Mouse (Mus musculus) stomach, embryonic 14.5 days (tissue): ENCODE measurements around the gene Myo15. TPM values are rescaled to one million over a fixed set of nuclear protein-coding genes. Genes with fewer than 3 reads are reported as not detected.

ENCODE experiments used
- ATAC-seq: fragments of 200-750 bp; cut with Nextera tagmentation; 2 replicates; pipeline ENCODE4 v1.8.0; 2017; ENCODE audit warnings: low read depth, moderate TSS enrichment; ENCODE audit not compliant: insufficient number of reproducible peaks, insufficient read depth, low FRiP score
- H3K27ac ChIP-seq: fragments of 300-500 bp; sonication (generic); 2 replicates; pipeline ENCODE4 v1.5.1; 2014; ENCODE audit warnings: mild to moderate bottlenecking, low read length, moderate library complexity, mixed read lengths
- H3K27me3 ChIP-seq: fragments of 300-500 bp; sonication (generic); 2 replicates; pipeline ENCODE4 v1.6.1; 2014; ENCODE audit warnings: low read length, control low read depth, mixed read lengths; ENCODE audit not compliant: control insufficient read depth, insufficient read depth
- H3K36me3 ChIP-seq: fragments of 300-500 bp; sonication (generic); 2 replicates; pipeline ENCODE4 v1.6.1; 2014; ENCODE audit warnings: mild to moderate bottlenecking, control low read depth, low read length, moderate library complexity, mixed read lengths; ENCODE audit not compliant: control insufficient read depth, insufficient read depth
- H3K4me1 ChIP-seq: fragments of 300-500 bp; sonication (generic); 2 replicates; pipeline ENCODE4 v1.6.1; 2014; ENCODE audit warnings: low read length, control low read depth, mixed read lengths; ENCODE audit not compliant: control insufficient read depth, insufficient read depth
- H3K4me2 ChIP-seq: fragments of 300-500 bp; sonication (generic); replicated peaks from 2 replicates; pipeline ENCODE4 v1.6.1; 2014; ENCODE audit warnings: low read depth, low read length, control low read depth
- H3K4me3 ChIP-seq: fragments of 300-500 bp; sonication (generic); 2 replicates; pipeline ENCODE4 v1.5.1; 2014; ENCODE audit warnings: low read depth, low read length, control low read depth
- H3K9ac ChIP-seq: fragments of 300-500 bp; sonication (generic); replicated peaks from 2 replicates; pipeline ENCODE4 v1.6.1; 2014; ENCODE audit warnings: low read depth, mild to moderate bottlenecking, control low read depth, low read length, moderate library complexity, mixed read lengths
- H3K9me3 ChIP-seq: fragments of 300-500 bp; sonication (generic); 2 replicates; pipeline ENCODE4 v1.6.1; 2016; ENCODE audit warnings: low read depth, low read length, control low read depth; ENCODE audit not compliant: control insufficient read depth
- WGBS: fragments of 180-500 bp; shearing (Covaris S2); extraction: QIAGEN DNeasy Blood & Tissue Kit; methylation state at CpG from one replicate; pipeline ENCODE4 v1.1.7; 2014; 5-methylcytosine and 5-hydroxymethylcytosine counted together
- polyA plus RNA-seq: library from polyadenylated mRNA; unstranded; fragments of >200 nt; fragmentation: Nextera tagmentation; extraction: Ambion mirVana; gene quantifications from 2 replicates; pipeline ENCODE4 v1.2.1, GENCODE M21; 2014

Gene Myo15
- polyA plus RNA-seq, 1 experiment from 2014 or later = 0.13 TPM

DNA sequence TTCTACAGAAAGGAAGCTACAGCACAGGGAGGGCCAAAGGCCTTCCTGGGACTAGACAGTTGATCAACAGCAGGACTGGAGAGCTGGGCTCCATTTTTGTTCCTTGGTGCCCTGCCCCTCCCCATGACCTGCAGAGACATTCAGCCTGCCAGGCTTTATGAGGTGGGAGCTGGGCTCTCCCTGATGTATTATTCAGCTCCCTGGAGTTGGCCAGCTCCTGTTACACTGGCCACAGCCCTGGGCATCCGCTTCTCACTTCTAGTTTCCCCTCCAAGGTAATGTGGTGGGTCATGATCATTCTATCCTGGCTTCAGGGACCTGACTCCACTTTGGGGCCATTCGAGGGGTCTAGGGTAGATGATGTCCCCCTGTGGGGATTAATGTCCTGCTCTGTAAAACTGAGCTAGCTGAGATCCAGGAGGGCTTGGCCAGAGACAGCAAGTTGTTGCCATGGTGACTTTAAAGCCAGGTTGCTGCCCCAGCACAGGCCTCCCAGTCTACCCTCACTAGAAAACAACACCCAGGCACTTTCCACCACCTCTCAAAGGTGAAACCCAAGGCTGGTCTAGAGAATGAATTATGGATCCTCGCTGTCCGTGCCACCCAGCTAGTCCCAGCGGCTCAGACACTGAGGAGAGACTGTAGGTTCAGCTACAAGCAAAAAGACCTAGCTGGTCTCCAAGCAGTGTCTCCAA, 6.7 kb downstream of the Myo15 start:
- WGBS = 86% methylated on average over 5 of the region's 5 CpGs
- no peak overlapping the region for H3K27ac ChIP-seq
- no peak overlapping the region for H3K9ac ChIP-seq
- H3K36me3 ChIP-seq = no peaks in the 10 kb centered on the region
- H3K9me3 ChIP-seq = no peaks in the 10 kb centered on the region
- H3K4me3 ChIP-seq = no peak overlapping the region
- no peaks in the 10 kb centered on the region for H3K4me1 ChIP-seq
- H3K4me2 ChIP-seq = no peak overlapping the region
- no peaks in the 10 kb centered on the region for H3K27me3 ChIP-seq
- ATAC-seq = no peak

DNA sequence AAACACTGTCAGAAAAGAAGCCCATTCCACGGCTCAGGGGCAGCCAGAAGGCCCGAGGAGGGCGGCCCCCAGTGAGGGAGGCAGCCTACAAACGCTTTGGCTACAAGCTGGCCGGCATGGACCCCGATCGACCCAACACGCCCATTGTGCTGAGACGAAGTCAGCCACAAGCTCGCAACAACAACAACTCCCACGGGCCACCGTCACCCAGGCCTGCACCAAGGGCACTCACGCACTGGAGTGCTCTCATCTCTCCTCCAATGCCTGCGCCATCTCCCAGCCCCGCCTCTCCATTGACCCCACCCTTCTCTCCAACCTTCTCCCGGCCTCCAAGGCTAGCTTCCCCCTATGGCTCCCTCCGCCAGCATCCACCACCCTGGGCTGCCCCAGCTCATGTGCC, 9.0 kb downstream of the Myo15 start:
- no peak overlapping the region for H3K9ac ChIP-seq
- WGBS = 35% methylated on average over 17 of the region's 17 CpGs

DNA sequence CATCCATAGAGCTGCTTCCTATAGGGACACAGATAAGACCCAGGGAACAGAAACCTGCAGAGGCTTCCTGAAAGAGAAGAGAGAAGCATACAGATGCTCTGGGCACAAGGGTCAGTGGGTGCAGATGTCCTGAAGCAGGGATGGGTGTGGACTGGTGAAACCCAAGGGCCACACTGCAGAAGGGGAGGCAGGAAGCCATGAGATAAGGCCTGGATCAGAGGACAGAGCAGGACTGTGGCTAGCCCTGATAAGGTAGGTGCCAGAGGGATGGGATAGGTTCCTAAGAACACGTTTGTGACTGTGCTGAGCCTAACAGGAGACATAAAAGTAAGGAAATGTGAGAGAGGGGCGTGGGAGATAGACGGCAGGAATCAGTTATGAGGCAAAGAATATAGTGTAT, 17.1 kb downstream of the Myo15 start:
- ATAC-seq = peak; percentile 46; the same call in 1 of the 2 replicates
- 63% methylated on average over 3 of the region's 3 CpGs for whole genome bisulfite sequencing
- Histone ChIP-seq H3K9ac (no peak overlapping the region), H3K27me3 (no peaks in the 10 kb centered on the region), H3K4me1 (no peaks in the 10 kb centered on the region), H3K36me3 (no peaks in the 10 kb centered on the region), H3K9me3 (no peaks in the 10 kb centered on the region), H3K4me2 (no peak overlapping the region), H3K27ac (no peak overlapping the region), H3K4me3 (no peak overlapping the region)

More for the DNA sequence above, 9.0 kb downstream of the Myo15 start:
- Histone ChIP-seq H3K9me3 (no peaks in the 10 kb centered on the region), H3K4me2 (peak overlapping the region; percentile 24), H3K27me3 (no peaks in the 10 kb centered on the region), H3K27ac (no peak overlapping the region), H3K4me3 (no peak overlapping the region), H3K4me1 (no peaks in the 10 kb centered on the region), H3K36me3 (no peaks in the 10 kb centered on the region)
- no peak for ATAC-seq

DNA sequence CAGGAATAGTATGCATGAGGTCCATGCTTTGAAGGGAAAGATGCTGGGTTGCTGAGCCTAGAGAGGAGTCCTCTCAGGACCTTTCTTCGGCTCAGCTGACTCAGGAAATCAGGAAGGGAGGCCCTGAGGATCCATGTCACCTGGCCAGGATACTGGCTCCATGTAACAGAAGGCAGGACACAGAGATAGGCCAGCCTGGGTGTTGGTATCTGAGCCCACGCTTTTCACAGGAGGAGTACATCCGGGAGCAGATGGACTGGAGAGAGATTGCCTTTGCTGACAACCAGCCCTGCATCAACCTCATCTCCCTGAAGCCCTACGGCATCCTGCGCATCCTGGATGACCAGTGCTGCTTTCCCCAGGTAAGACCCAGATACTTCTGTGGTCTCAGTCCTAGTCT, 23.6 kb downstream of the Myo15 start:
- Histone ChIP-seq H3K4me3 (no peak overlapping the region), H3K4me1 (no peaks in the 10 kb centered on the region), H3K9me3 (no peaks in the 10 kb centered on the region), H3K27ac (no peak overlapping the region), H3K4me2 (no peak overlapping the region), H3K9ac (no peak overlapping the region), H3K27me3 (no peaks in the 10 kb centered on the region), H3K36me3 (no peaks in the 10 kb centered on the region)
- no peak for ATAC-seq
- WGBS = 86% methylated on average over 5 of the region's 5 CpGs

DNA sequence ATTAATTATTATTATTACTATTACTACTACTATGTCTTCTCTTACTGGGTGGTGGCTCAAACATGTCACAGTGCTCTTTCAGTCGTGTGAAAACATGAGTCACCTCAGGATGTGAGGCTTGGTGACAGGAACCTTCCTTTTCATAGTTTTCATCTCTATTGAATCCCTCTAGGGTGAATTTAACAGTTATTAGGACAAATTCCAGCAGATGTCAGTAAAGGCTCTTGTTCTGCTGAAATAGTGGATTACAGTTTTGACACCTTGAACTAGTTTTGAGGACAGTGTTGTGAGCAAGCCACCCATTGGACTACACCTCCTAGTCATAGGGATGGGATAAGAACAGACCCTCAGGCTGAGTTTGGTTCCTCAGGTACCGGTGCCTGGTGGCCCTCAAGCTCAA, 26.6 kb downstream of the Myo15 start:
- Histone ChIP-seq H3K9ac (no peak overlapping the region), H3K27me3 (no peaks in the 10 kb centered on the region), H3K4me3 (no peak overlapping the region), H3K4me1 (no peaks in the 10 kb centered on the region), H3K36me3 (no peaks in the 10 kb centered on the region), H3K9me3 (no peaks in the 10 kb centered on the region), H3K4me2 (no peak overlapping the region), H3K27ac (no peak overlapping the region)
- 63% methylated on average over 2 of the region's 2 CpGs for WGBS
- no peak for ATAC-seq

DNA sequence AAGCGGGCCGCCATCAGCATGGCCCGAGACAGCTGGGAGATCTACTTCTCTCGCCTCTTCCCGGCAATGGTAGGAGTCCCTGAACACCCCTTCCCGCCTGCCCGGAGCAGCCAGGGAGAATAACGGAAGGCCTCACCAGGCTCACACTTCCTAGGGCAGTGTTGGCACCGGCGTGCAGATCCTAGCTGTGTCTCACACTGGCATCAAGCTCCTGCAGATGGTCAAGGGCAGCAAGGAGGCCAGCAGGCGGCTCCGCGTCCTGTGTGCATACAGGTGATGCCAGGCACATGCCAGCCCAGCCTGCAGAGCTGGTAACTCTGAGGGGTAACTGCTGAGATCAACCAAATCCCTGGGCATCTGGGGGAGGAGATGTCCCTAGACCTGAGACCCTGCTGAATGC, 38.1 kb downstream of the Myo15 start:
- Histone ChIP-seq H3K9me3 (no peaks in the 10 kb centered on the region), H3K27ac (no peak overlapping the region), H3K27me3 (no peaks in the 10 kb centered on the region), H3K4me3 (no peak overlapping the region), H3K4me1 (no peaks in the 10 kb centered on the region), H3K4me2 (no peak overlapping the region), H3K36me3 (no peaks in the 10 kb centered on the region), H3K9ac (no peak overlapping the region)
- 80% methylated on average over 13 of the region's 13 CpGs for WGBS
- no peak for ATAC-seq

DNA sequence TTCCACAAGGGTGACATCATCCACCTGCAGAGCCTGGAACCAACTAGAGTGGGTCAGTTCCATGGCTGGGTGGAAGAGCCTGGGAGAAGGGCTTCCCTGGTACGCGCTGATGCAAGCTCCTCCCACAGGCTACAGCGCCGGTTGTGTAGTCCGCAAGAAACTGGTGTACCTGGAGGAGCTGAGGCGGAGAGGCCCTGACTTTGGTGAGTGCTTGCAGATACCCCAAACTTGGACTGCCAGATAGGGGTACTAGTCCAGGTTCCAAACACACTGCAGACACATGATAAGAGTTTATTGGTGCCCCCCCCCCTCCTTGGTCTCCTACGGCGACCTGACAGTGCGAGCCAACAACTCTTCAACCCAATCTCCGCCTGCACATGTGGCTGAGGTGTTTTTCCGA, 39.8 kb downstream of the Myo15 start:
- no peak overlapping the region for H3K9ac ChIP-seq
- H3K4me3 ChIP-seq = peak overlapping the region; percentile 32
- no peaks in the 10 kb centered on the region for H3K9me3 ChIP-seq
- H3K4me2 ChIP-seq = peak overlapping the region; percentile 70
- H3K27me3 ChIP-seq = no peaks in the 10 kb centered on the region
- peak; percentile 57; the same call in 1 of the 2 replicates for ATAC-seq
- H3K27ac ChIP-seq = no peak overlapping the region
- no peaks in the 10 kb centered on the region for H3K4me1 ChIP-seq
- 5% methylated on average over 11 of the region's 11 CpGs for WGBS
- no peaks in the 10 kb centered on the region for H3K36me3 ChIP-seq

DNA sequence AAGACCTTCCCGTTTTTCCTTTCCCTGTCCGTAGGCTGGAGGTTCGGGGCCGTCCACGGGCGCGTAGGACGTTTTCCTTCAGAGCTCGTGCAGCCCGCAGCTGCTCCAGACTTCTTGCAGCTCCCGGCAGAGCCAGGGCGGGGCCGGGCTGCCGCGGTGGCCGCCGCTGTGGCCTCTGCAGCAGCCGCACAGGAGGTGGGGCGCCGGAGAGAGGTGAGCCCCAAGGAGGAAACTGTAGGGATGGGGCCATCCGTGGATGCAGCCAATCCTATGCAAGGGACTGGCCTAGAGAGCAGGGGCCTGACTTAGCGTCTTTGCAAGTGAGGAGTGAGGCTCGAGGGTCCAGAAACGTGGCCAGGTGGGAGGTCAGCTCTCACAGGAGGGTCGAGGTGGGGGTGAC, 40.4 kb downstream of the Myo15 start:
- WGBS = under 1% methylated on average over 25 of the region's 25 CpGs
- H3K9me3 ChIP-seq = no peaks in the 10 kb centered on the region
- ATAC-seq = peak; percentile 75
- H3K4me3 ChIP-seq = peak overlapping the region; percentile 32
- peak overlapping the region; percentile 70 for H3K4me2 ChIP-seq
- no peaks in the 10 kb centered on the region for H3K36me3 ChIP-seq
- no peak overlapping the region for H3K27ac ChIP-seq
- H3K4me1 ChIP-seq = no peaks in the 10 kb centered on the region
- H3K27me3 ChIP-seq = no peaks in the 10 kb centered on the region
- H3K9ac ChIP-seq = no peak overlapping the region; the same call in 1 of the 2 replicates

DNA sequence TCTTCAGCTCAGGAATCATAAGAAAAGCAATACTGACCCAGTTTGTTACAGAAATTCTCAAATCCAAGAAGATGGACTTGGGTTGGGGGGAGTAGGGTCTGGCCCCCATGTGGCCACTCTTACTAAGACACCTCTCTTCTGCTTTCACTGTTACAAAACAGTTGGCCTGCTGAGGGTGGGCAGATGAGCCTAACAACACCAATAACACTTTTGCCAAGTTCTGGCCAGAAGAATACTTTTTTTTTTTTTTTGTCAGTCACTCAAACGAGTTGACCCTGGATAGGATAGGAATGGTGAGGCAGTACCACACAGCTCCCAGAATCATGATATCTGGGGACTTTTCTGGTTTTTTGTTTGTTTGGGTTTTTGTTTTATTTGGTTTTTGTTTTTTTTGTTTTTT, 42.8 kb downstream of the Myo15 start:
- H3K9ac ChIP-seq = no peak overlapping the region
- no peak overlapping the region for H3K4me3 ChIP-seq
- no peaks in the 10 kb centered on the region for H3K27me3 ChIP-seq
- H3K9me3 ChIP-seq = no peaks in the 10 kb centered on the region
- no peak overlapping the region for H3K4me2 ChIP-seq
- WGBS = 88% methylated on average over 1 of the region's 1 CpGs
- H3K27ac ChIP-seq = no peak overlapping the region
- no peaks in the 10 kb centered on the region for H3K36me3 ChIP-seq
- H3K4me1 ChIP-seq = no peaks in the 10 kb centered on the region
- no peak for ATAC-seq
